In the genomic region with DNA sequence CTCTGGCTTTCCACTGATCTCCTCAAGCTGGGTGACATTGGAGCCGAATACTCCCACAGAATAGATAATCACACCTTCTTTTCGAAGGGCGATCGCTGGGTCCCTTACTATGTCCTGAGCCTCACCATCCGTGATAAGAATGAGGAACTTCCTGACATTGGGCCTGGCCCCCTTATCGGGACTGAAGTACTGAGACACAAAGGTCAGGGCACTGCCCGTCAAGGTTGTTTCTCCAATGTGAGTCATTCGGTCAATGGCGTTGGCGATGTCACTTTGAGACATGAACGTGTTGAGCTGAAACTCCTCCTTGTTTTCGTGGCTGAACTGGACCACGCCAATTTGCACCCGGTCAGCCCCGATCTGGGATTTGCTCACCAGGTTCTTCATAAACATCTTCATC, we compare ENCODE assay signal across 13 mouse cellular contexts. TPM values are rescaled to one million over a fixed set of nuclear protein-coding genes. Genes with fewer than 3 reads are reported as not detected.
DNase-seq lines count a peak whose midpoint lies in the region.
"Had no signal": no experiment of that assay in that cellular context is flagged by ENCODE, and none has a peak within 500 bp of the region (broad histone marks: within the 10 kb centered on the region; RNA-seq: fewer than 3 reads in every experiment).

No protein-coding gene starts in this region.

- peak; percentile 39 for DNase-seq in adrenal gland, adult 8-10 months
- no peak for DNase-seq in adrenal gland, postnatal 10 days
- peak; percentile 15 to 51 for DNase-seq in adrenal gland, postnatal 36 days
- no peak for DNase-seq in adrenal gland, adult 18-20 months (ENCODE audit: low spot score in 2 of 2)
- DNase-seq: cerebellum, adult 11 months; cerebellum, adult 18-20 months; cerebellum, adult 8-10 months; cerebellum, adult 9-11 months; cerebellum, postnatal 14 days; cerebellum, postnatal 36 days; embryo, embryonic 11 days had no signal

RNA-seq across cellular contexts. Expression of a gene that starts 47.3 kb away (rescaled TPM):
- 1 to 10 TPM in 3 of 4 experiments, under 1 TPM in 1; 0.80 to 2.6 (median 1.6) TPM for total RNA-seq in adrenal gland, adult 8-10 months (2022)
- total RNA-seq in adrenal gland, postnatal 10 days (2021): 10 to 100 TPM in 1 of 2 experiments, 1 to 10 TPM in 1; 9.3 to 11.5 TPM
- total RNA-seq in adrenal gland, postnatal 36 days (2021): 1 to 10 TPM; 1.6 to 3.3 TPM
- 1 to 10 TPM in 1 of 2 experiments, under 1 TPM in 1; 0.96 to 2.1 TPM for total RNA-seq in adrenal gland, adult 18-20 months (2021)
- total RNA-seq: common myeloid progenitor, adult 5-6 weeks; MEL had no signal

Comparison
In these comparisons a context has a peak if more than half of its experiments do, and no peak if none do; other contexts are left out.
1. DNase-seq: peak in adrenal gland, adult 8-10 months (single experiment) and adrenal gland, postnatal 36 days (2 of 2); none in adrenal gland, postnatal 10 days (single experiment) and adrenal gland, adult 18-20 months (0 of 2).